Mouse (Mus musculus) cerebellum, adult 8-10 months (tissue): Measurements from ENCODE around the gene Pnpla8.
"Not testable (repeated sequence)": the region's sequence is repeated elsewhere in the genome, so short reads cannot be mapped to it uniquely, and the experiment has no call there.

Experiments used
- DNase-seq: peaks from one replicate; pipeline ENCODE4 v3.0.0; 2022

The Pnpla8 gene

GRCm38 (mm10) chr12:44274125-44274835 lies 53.1 kb downstream of the Pnpla8 start:
- DNase-seq, result no peak

DNA sequence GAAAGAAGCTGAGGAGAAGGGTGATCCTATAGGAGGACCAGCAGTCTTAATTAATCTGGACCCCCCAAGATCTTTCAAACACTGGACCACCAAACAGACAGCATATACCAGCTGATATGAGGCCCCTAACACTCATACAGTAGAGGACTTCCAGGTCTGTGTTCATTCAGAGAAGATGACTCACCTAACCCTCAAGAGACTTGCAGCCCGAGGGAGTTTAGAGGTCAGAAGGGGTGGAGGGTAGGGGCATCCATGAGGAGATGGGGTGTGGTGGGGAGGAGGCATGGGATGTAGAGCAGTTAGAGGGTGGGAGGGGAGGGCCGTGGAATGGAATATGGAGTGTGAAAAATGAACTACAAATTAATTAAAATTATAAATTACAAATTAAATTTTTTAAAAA lies 59.0 kb downstream of the Pnpla8 start:
- DNase-seq, result not testable (repeated sequence)

GRCm38 (mm10) chr12:44281534-44281933 lies 60.4 kb downstream of the Pnpla8 start:
- no peak for DNase-seq

DNA sequence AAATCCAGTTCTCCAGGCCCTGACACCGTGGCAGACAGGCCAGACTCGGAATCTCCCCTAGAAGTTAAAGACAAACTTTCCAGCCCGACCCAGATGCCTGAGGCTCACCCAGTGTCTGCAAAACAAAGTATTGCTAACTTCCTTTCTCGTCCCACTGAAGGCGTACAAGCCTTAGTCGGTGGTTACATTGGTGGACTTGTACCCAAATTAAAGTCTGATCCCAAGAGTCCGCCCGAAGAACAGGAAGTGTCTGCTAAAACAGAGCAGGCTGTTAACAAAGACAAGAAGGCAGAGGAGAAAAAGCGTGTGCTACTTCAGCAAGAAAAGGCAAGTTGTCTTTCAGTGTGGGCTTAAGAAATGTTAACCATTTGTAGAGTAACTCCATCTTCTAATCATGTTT lies 62.2 kb downstream of the Pnpla8 start:
- DNase-seq, result no peak

DNA sequence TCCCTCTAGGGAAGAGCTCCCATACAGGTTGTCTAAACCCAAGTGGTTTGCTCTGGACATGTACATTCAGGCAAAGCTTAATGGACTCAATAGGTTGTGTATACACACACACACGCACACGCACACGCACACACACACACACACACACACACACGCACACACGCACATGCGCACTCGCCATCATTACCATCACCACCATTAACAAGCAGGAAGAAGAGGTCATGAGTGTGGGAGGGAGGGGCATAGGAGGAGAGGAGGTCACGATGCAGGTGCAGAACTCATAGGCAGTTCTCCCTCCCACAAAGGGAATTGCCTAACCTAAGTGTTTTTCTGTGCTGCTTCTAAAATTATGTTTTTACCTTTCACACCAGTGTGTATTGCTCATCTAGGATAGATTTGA lies 65.8 kb downstream of the Pnpla8 start:
- DNase-seq, result no peak

DNA sequence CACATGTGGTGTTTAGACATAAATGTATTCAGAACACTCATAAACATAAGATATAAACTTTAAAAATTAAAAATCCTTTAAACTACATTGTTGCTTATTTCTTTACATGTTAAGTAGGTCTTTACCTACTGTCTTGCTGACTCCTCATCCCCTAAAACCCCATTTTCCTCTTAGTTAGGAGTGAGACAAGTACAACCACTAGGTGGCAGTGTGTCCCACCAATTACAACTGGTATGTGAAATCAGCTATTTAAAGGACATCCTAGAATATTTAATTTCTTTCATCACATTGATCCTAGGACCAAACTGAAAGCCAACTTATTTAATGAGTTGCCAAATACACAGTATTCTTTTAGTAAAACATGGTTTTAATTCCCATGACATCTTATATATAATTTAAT lies 71.1 kb downstream of the Pnpla8 start:
- DNase-seq, result peak; percentile 72

DNA sequence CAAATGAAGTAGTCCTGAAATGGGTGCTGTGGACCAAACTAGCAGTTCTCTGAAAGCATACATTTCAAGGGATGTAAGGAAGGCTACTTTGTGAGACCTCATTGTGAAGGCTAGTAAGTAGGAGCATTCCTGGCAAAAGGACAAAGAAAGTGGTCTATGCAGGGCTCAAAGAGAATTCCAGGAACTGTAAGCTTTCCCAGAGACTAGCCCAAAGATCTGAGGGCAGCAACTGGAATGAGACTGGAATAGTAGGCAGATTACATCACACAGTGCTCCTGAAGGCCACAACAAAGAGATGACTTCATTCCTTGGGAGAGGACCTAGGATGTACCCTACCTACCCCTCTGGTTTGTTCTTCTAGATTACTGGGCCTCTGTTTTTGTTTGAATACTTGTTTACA lies 79.6 kb downstream of the Pnpla8 start:
- DNase-seq, result no peak

DNA sequence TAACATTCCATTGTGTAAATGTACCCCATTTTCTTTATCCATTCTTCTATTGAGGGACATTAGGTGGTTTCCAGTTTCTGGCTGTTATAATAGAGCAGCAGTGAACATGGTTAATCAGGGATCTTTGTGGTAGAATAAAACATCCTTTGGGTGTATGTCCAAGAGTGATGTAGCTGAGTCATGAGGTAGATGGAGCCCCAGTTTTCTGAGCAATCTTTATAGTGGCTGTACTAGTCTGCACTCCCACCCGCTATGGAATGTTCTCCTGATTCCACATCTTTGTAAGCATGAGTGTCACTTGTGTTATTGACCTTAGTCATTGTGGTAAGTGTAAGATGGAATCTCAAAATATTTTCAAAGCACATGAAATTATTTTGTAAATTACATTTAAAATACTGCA lies 82.8 kb downstream of the Pnpla8 start:
- DNase-seq, result no peak

DNA sequence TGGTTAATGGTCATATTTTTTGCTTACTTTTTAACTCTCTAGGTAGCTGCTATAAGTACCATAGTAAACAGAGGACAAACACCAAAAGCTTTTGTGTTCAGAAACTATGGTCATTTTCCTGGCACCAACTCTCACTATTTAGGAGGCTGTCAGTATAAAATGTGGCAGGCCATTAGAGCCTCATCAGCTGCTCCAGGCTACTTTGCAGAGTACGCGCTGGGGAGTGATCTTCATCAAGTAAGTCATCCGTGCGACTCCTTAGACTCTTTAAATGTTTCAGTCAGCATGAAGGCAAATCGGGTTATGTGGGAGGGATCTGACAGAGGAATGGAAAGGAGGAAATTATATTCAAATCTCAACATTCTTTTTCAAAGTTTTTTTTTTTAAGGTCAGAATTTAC lies 83.7 kb downstream of the Pnpla8 start:
- DNase-seq, result no peak

DNA sequence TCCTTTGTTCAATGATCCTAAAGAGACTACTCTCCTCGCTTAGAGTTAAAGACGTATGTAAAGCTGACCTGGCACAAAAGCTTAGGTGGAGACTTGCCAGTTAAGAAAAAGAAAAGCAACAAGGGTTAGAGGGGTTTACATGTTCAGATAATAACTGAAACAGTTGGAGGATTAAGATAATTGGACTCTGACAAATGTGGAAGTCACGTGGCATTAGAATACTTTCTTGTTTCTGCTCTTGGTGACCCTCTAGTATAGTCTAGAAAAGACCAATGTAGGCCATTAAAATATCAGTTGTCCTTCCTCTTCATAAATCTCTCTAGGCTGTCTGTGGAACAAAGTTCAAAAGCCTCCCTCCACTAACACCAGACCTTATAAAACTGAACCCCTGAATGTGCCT lies 87.1 kb downstream of the Pnpla8 start:
- no peak for DNase-seq

DNA sequence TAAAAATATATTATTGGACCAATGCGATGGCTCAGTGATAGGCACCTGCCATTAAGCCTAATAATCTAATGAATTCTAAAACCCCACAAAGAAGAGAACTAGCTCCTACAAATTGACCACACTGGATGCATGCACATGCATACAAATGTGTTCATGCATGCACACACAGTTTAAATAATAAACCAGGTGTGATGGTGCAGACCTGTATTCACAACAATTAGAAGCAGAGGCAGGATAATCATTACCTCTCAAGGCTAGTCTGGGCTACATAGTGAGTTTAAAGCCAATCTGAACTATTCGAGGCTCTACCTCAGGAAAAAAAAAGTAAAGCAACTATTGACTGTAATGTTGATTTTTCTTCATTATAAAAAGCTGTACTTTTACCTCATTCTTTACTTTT lies 94.0 kb downstream of the Pnpla8 start:
- no peak for DNase-seq

GRCm38 (mm10) chr12:44325091-44325490 lies 103.9 kb downstream of the Pnpla8 start:
- no peak for DNase-seq

DNA sequence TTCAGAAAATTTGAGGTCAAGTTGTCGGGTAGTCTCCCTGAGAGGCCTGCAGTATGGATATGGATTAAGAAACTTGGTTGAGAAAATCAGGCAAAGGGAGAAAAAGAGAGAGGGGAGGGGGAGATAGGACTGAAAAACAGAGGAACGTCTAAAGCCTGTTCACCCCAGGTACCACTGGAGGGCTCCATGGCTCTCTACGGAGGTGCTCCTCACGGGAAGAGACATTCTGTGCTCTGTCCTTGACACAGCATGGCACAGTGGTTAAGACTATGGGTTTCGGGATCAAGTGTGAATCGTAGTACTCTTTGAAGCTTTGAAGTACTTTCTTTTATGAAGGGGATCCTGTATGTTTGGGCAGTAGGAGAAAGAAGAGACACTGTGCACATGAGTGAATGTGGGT lies 106.3 kb downstream of the Pnpla8 start:
- peak; percentile 38 for DNase-seq

DNA sequence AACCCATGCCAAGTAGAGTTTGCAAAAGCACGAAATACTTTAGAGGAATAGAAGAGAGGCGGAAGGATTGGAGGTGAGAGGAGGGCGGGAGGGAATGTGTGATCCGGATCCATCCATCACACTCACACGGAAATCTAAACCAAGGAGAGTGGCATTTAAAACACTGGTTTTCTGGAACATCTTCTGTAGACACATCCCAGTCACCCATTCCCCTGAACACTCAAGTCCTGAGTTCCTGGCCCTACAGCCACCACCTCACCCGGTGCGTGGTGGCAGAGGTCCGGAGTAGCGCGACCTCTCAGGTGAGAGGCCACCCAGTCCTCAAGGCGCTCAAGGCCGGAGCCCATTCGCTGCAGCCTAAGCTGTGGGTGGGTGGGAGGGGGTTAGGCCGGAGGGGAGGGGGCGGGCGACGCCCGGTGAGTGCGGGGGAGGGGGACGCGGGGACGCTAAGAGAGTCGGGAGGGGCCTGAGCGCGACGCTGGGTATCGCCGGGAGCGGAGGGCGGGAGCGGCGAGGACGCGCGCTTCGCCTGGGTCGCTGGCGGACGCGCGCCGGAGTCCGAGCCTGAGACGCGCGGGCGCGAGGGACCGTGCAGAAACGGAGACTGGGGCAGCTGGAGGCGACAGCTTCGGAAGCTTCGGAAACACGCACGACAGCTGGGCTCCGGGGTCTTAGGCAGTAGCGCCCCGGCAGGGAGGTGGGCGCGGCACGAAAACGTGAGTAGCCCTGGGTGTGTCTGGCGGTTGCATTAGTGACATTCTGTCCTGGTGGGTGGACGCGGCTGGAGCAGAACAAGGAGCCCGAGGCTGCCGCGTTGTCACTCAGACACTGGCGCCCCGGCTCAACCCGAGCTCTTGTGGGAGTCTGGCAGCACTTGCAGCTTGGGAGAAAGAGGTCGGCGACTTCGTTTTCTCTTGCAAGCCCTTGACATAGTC lies 107.5 kb downstream of the Pnpla8 start, which contains the start of gene Nrcam:
TSS of gene Nrcam (plus strand) at position 505 of the 935 bp plus-strand sequence.
- peak; percentile 74 for DNase-seq

- peak; percentile 60 for DNase-seq
Observed at GRCm38 (mm10) chr12:44329316-44330215, 108.4 kb downstream of the Pnpla8 start.

- DNase-seq, result peak; percentile 26
Observed at GRCm38 (mm10) chr12:44330216-44330719, 109.1 kb downstream of the Pnpla8 start.

DNA sequence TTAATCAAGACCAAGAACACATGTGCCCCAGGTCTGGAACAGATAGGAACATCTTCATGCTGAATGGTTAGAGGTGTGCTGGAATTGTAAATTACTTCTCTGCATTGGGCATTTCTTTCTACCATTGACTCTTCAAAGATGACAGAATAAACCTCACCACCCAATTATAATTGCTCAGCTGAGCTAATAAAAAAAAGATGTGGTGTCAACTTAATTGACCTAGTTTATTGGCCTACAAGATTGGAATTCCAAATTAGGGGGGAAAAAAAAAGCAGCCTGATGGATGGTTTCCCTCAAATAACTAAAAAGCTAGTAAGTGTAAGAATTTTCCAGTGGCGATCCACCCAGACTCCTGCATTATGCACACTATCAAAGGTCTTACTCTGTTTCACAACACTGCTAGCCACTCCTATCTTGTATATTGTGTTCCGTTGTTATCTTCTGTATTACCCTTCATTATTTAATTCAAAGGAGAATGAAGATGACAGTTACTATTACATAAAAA lies 116.0 kb downstream of the Pnpla8 start:
- no peak for DNase-seq

DNA sequence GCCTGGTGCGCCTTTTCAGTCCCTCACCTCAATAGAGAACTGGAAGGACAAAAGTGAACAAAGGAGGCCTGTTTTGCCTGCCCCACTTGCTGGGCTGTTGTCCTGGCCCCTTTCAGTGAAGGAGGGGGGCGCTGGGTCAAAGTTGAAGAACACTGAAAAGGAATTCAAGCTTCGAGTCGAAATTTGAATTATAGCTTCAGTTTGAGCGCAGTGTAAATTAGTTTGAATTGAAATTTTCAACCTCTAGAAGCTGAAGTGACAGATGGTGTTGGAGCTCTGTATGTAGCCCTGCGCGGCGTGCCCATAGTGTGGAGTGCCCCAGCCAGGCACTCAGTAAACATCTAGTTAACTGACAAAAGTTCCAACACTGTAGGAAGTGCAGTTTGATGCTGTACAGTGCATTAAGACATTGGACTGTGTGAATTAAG lies 117.0 kb downstream of the Pnpla8 start:
- no peak for DNase-seq

DNA sequence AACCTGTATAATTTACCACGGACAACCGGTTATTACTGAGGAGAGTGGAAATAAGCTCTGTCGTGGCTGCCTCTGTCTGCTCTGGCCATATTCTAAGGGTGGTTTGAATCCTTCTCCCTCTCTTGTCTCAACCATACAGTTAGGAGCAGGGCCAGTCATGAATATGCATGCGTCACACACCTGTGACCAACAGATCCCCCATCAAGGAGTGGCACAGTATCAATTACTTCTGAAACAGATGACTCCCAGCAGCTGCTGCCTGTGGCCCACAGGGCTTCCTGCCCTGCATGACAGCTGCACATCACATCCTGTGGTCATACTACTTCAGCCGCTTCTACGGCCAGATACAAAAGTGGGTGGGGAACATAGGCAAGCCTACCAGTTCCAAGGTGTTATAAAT lies 122.9 kb downstream of the Pnpla8 start:
- no peak for DNase-seq

- no peak for DNase-seq
Observed at GRCm38 (mm10) chr12:44345251-44345650, 124.1 kb downstream of the Pnpla8 start.

DNA sequence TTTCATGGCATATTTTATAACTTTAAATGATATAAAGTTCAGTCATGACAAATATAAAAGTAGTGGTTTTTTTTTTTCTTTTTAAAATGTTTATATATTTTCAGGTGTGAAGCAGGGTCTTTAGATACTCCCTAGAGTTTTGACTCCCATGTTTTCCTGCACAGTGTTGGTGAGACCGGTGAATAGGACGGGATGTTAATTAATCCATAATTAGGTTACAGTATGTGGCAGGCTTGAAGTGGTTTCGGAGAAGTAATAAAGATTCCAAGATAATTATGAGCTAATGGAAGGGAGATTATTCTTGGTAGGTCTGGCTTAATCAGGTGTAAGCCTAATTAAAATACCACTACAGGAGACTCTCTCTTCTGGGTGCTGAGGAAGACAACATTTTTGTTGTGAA lies 125.0 kb downstream of the Pnpla8 start:
- no peak for DNase-seq

DNA sequence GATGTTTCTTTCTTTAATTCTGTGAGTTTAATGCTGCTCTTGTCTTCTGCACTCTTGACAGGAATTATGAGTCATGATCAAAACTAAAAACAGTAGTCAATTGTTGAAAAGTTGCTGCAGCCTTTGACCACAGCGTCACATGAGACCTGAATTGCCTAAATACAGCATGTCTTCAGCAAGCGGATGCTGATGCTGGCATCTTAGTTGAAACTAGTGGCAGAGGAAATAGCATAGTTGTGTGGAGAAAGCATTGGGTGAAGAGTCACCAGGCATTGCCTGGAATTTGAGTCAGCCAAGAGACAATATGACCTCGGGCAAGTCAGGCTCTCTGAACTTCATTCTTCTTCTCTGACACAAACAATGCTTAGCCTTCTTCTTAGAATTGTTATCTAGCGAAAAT lies 133.9 kb downstream of the Pnpla8 start:
- DNase-seq, result no peak

- no peak for DNase-seq
Observed at GRCm38 (mm10) chr12:44357460-44357859, 136.3 kb downstream of the Pnpla8 start.
